Mouse (Mus musculus) MEL (cell line): ENCODE measurements around the gene Efna5. TPM values are rescaled to one million over a fixed set of nuclear protein-coding genes. Genes with fewer than 3 reads are reported as not detected.

ENCODE experiments used
- DNase-seq: peaks from one replicate; pipeline ENCODE4 v3.0.0; 2011; ENCODE audit warnings: low read depth, low spot score
- H3K27ac ChIP-seq: 2 replicates; pipeline ENCODE4 v1.5.1; 2012; ENCODE audit warnings: low read depth, mild to moderate bottlenecking, control low read depth, low read length, moderate library complexity; ENCODE audit not compliant: control insufficient read depth
- H3K27me3 ChIP-seq, 2 experiments: fragments of 150-350 bp in 1 of 2; sonication (generic) in 1 of 2; 2 replicates each; pipeline ENCODE4 v1.6.1; 2012; ENCODE audit warnings: low read length in 2 of 2, mild to moderate bottlenecking in 2 of 2, improper control_type of control experiment in 1 of 2, moderate library complexity in 1 of 2; ENCODE audit not compliant: insufficient read depth in 2 of 2, control insufficient read depth in 1 of 2
- H3K36me3 ChIP-seq, 2 experiments: 2 replicates each; pipeline ENCODE4 v1.6.1; 2012 to 2014; ENCODE audit warnings: low read length in 2 of 2, improper control_type of control experiment in 1 of 2, inconsistent platforms in 1 of 2, mild to moderate bottlenecking in 1 of 2; ENCODE audit not compliant: insufficient read depth in 2 of 2, control insufficient read depth in 1 of 2
- H3K4me1 ChIP-seq, 2 experiments: fragments of 150-350 bp in 1 of 2; sonication (generic) in 1 of 2; 2 replicates each; pipeline ENCODE4 v1.6.1; 2012; ENCODE audit warnings: low read length in 2 of 2, improper control_type of control experiment in 1 of 2, mild to moderate bottlenecking in 1 of 2; ENCODE audit not compliant: insufficient read depth in 2 of 2, control insufficient read depth in 1 of 2
- H3K4me3 ChIP-seq, 2 experiments: fragments of 150-350 bp in 1 of 2; sonication (generic) in 1 of 2; 2 replicates each; pipeline ENCODE4 v1.5.1; 2012; ENCODE audit warnings: low read depth in 2 of 2, low read length in 2 of 2, mild to moderate bottlenecking in 2 of 2, moderate library complexity in 2 of 2, control low read depth in 1 of 2, improper control_type of control experiment in 1 of 2; ENCODE audit not compliant: control insufficient read depth in 1 of 2, insufficient read depth in 1 of 2
- H3K79me2 ChIP-seq: 2 replicates; pipeline ENCODE4 v1.6.1; 2012; ENCODE audit warnings: mild to moderate bottlenecking, low read length, moderate library complexity; ENCODE audit not compliant: control insufficient read depth, poor library complexity, insufficient read depth
- H3K9ac ChIP-seq: 2 replicates; pipeline ENCODE4 v1.6.1; 2012; ENCODE audit warnings: low read depth, mild to moderate bottlenecking, control low read depth, low read length, moderate library complexity; ENCODE audit not compliant: control insufficient read depth, poor library complexity, severe bottlenecking
- H3K9me3 ChIP-seq: fragments of 150-350 bp; sonication (generic); replicated peaks from 2 replicates; pipeline ENCODE4 v1.6.1; 2012; ENCODE audit warnings: mild to moderate bottlenecking, low read length, improper control_type of control experiment, moderate library complexity; ENCODE audit not compliant: insufficient read depth
- CHD2 ChIP-seq: IDR thresholded peaks from 2 replicates; pipeline ENCODE4 v1.6.1; 2011; ENCODE audit warnings: low read length, improper control_type of control experiment
- E2F4 ChIP-seq: IDR thresholded peaks from 2 replicates; pipeline ENCODE4 v1.6.1; 2011; ENCODE audit warnings: low read depth, low read length, improper control_type of control experiment, borderline replicate concordance
- ELF1 ChIP-seq: IDR thresholded peaks from 2 replicates; pipeline ENCODE4 v1.6.1; 2014; ENCODE audit warnings: low read depth, mild to moderate bottlenecking, inconsistent platforms, low read length, improper control_type of control experiment, moderate library complexity
- EP300 ChIP-seq, 2 experiments: IDR thresholded peaks; 2 replicates each; pipeline ENCODE4 v1.6.1; 2011; ENCODE audit warnings: improper control_type of control experiment in 2 of 2, low read length in 2 of 2, low read depth in 1 of 2, mild to moderate bottlenecking in 1 of 2
- MAZ ChIP-seq: IDR thresholded peaks from 2 replicates; pipeline ENCODE4 v1.6.1; 2012; ENCODE audit warnings: low read depth, mild to moderate bottlenecking, inconsistent platforms, low read length, improper control_type of control experiment
- MEF2A ChIP-seq: IDR thresholded peaks from 2 replicates; pipeline ENCODE4 v1.6.1; 2014; ENCODE audit warnings: low read depth, mild to moderate bottlenecking, inconsistent platforms, low read length, improper control_type of control experiment; ENCODE audit not compliant: poor library complexity, insufficient replicate concordance, severe bottlenecking; ENCODE audit errors: extremely low read depth
- MYC ChIP-seq: IDR thresholded peaks from 2 replicates; pipeline ENCODE4 v1.6.1; 2011; ENCODE audit warnings: low read depth, mild to moderate bottlenecking, low read length, improper control_type of control experiment, moderate library complexity
- NRF1 ChIP-seq: IDR thresholded peaks from 2 replicates; pipeline ENCODE4 v1.6.1; 2014; ENCODE audit warnings: low read depth, mild to moderate bottlenecking, inconsistent platforms, low read length, improper control_type of control experiment, moderate library complexity; ENCODE audit not compliant: poor library complexity, insufficient read depth, severe bottlenecking
- POLR2AphosphoS2 ChIP-seq: IDR thresholded peaks from 2 replicates; pipeline ENCODE4 v1.6.1; 2011; ENCODE audit warnings: low read length, improper control_type of control experiment
- POLR2AphosphoS5 ChIP-seq: IDR thresholded peaks from 2 replicates; pipeline ENCODE4 v1.6.1; 2012; ENCODE audit warnings: low read depth, borderline replicate concordance, mild to moderate bottlenecking, inconsistent platforms, low read length, moderate library complexity, mixed read lengths
- RAD21 ChIP-seq: IDR thresholded peaks from 2 replicates; pipeline ENCODE4 v1.6.1; 2011; ENCODE audit warnings: mild to moderate bottlenecking, low read depth, low read length, improper control_type of control experiment
- RCOR1 ChIP-seq: IDR thresholded peaks from 2 replicates; pipeline ENCODE4 v1.6.1; 2012; ENCODE audit warnings: low read depth, mild to moderate bottlenecking, inconsistent platforms, low read length, improper control_type of control experiment
- UBTF ChIP-seq: IDR thresholded peaks from 2 replicates; pipeline ENCODE4 v1.6.1; 2012; ENCODE audit warnings: low read depth, mild to moderate bottlenecking, inconsistent platforms, low read length, improper control_type of control experiment, moderate library complexity, borderline replicate concordance; ENCODE audit not compliant: insufficient read depth
- USF2 ChIP-seq, 2 experiments: IDR thresholded peaks; 2 replicates each; pipeline ENCODE4 v1.6.1; 2011 to 2012; ENCODE audit warnings: improper control_type of control experiment in 2 of 2, low read length in 2 of 2, borderline replicate concordance in 1 of 2, inconsistent platforms in 1 of 2, low read depth in 1 of 2, mild to moderate bottlenecking in 1 of 2; ENCODE audit not compliant: insufficient read depth in 1 of 2
- ZC3H11A ChIP-seq: IDR thresholded peaks from 2 replicates; pipeline ENCODE4 v1.6.1; 2012; ENCODE audit warnings: low read depth, mild to moderate bottlenecking, inconsistent platforms, low read length, improper control_type of control experiment
- ZKSCAN1 ChIP-seq: IDR thresholded peaks from 2 replicates; pipeline ENCODE4 v1.6.1; 2012; ENCODE audit warnings: low read depth, mild to moderate bottlenecking, inconsistent platforms, low read length, improper control_type of control experiment, moderate library complexity
- ZNF384 ChIP-seq: IDR thresholded peaks from 2 replicates; pipeline ENCODE4 v1.6.1; 2012; ENCODE audit warnings: low read depth, mild to moderate bottlenecking, inconsistent platforms, low read length, improper control_type of control experiment
- polyA plus RNA-seq, 2 experiments: library from polyadenylated mRNA; stranded (reverse) in 1 of 2; unstranded in 1 of 2; fragments of >175 nt in 1 of 2; fragments of >200 nt in 1 of 2; gene quantifications; 2 replicates each; pipeline versions ENCODE4 v1.2.1 to v1.2.4; 2012; ENCODE audit warnings: low replicate concordance in 2 of 2, low read depth in 1 of 2; ENCODE audit not compliant: insufficient read length in 2 of 2, insufficient read depth in 1 of 2, missing spikeins in 1 of 2
- total RNA-seq: library from RNA; depleted of rRNA; stranded (reverse); fragments of 300-350 nt; gene quantifications from 2 replicates; pipeline ENCODE4 v1.2.3, GENCODE M21; 2012

Efna5 gene
- total and polyA plus RNA-seq, 3 experiments = not detected

- DNase-seq = no peak
- Histone ChIP-seq H3K27me3 (no peaks in the 10 kb centered on the region; a peak in 1 of 4 replicates), H3K79me2 (no peaks in the 10 kb centered on the region), H3K36me3 (no peaks in the 10 kb centered on the region), H3K9ac (no peak overlapping the region)
- no peak for TF ChIP-seq ZNF384
- TF ChIP-seq RCOR1 = no peak
- TF ChIP-seq NRF1 = no peak
- no peak for TF ChIP-seq CHD2
- TF ChIP-seq RAD21 = no peak
- no peak for TF ChIP-seq EP300 (IDR thresholded peaks at IDR 0.05; ENCODE audit: low read depth in 1 of 2, low read length in 2 of 2)
- TF ChIP-seq MAZ = no peak
- TF ChIP-seq MEF2A = no peak
- no peak for TF ChIP-seq POLR2AphosphoS2
- TF ChIP-seq USF2 (IDR thresholded peaks at IDR 0.05; ENCODE audit: borderline replicate concordance in 1 of 2, insufficient read depth in 1 of 2, low read depth in 1 of 2, low read length in 2 of 2) = no peak
- TF ChIP-seq ZKSCAN1 = no peak
- TF ChIP-seq MYC = no peak
- no peak for TF ChIP-seq ZC3H11A
- TF ChIP-seq ELF1 = no peak
- TF ChIP-seq E2F4 = no peak
- TF ChIP-seq UBTF = no peak
- TF ChIP-seq, all 39 proteins: peak for 0
- H3K4me3 ChIP-seq = no peak overlapping the region
- H3K27ac ChIP-seq = no peak overlapping the region
- H3K9me3 ChIP-seq = no peaks in the 10 kb centered on the region
- no peaks in the 10 kb centered on the region for H3K4me1 ChIP-seq
Observed at GRCm38 (mm10) chr17:62713455-62713854, 167.7 kb downstream of the Efna5 start.

GRCm38 (mm10) chr17:62706418-62706817, 174.7 kb downstream of the Efna5 start:
- Histone ChIP-seq H3K9me3 (no peaks in the 10 kb centered on the region), H3K79me2 (no peaks in the 10 kb centered on the region), H3K9ac (no peak overlapping the region), H3K27ac (no peak overlapping the region), H3K36me3 (no peaks in the 10 kb centered on the region), H3K4me3 (no peak overlapping the region), H3K4me1 (no peaks in the 10 kb centered on the region), H3K27me3 (no peaks in the 10 kb centered on the region; a peak in 1 of 4 replicates)
- no peak for DNase-seq
- TF ChIP-seq ZC3H11A = no peak
- TF ChIP-seq POLR2AphosphoS5 = no peak
